Comparison of ENCODE assay signal across 11 mouse cellular contexts in genomic region chr6:127157321-127157720, GRCm38 (mm10).
"Had no signal": no experiment of that assay in that cellular context is flagged by ENCODE, and none has a peak within 500 bp of the region (broad histone marks: within the 10 kb centered on the region; RNA-seq: fewer than 3 reads in every experiment).

No protein-coding gene starts in this region.

- DNase-seq: lung, adult 18-20 months; lung, embryonic 14.5 days; lung, postnatal 14 days; lung, postnatal 36 days; right cerebral cortex, postnatal 14 days; thymus, adult 18-20 months; thymus, postnatal 14 days; thymus, postnatal 36 days had no signal

- H3K36me3 ChIP-seq: midbrain, embryonic 13.5 days; midbrain, embryonic 15.5 days; neural tube, embryonic 12.5 days had no signal

- ATAC-seq: midbrain, embryonic 13.5 days; midbrain, embryonic 15.5 days had no signal
